Mouse (Mus musculus) bone marrow macrophage, adult 2 months (primary cell): ENCODE measurements around the gene Cacna2d3.

Experiments
- CTCF ChIP-seq: IDR thresholded peaks from 2 replicates; pipeline ENCODE4 v1.5.1; 2012; ENCODE audit warnings: low read depth, mild to moderate bottlenecking, low read length, moderate library complexity
- POLR2A ChIP-seq: IDR thresholded peaks from 2 replicates; pipeline ENCODE4 v1.6.1; 2012; ENCODE audit warnings: mild to moderate bottlenecking, low read depth, low read length, borderline replicate concordance

DNA sequence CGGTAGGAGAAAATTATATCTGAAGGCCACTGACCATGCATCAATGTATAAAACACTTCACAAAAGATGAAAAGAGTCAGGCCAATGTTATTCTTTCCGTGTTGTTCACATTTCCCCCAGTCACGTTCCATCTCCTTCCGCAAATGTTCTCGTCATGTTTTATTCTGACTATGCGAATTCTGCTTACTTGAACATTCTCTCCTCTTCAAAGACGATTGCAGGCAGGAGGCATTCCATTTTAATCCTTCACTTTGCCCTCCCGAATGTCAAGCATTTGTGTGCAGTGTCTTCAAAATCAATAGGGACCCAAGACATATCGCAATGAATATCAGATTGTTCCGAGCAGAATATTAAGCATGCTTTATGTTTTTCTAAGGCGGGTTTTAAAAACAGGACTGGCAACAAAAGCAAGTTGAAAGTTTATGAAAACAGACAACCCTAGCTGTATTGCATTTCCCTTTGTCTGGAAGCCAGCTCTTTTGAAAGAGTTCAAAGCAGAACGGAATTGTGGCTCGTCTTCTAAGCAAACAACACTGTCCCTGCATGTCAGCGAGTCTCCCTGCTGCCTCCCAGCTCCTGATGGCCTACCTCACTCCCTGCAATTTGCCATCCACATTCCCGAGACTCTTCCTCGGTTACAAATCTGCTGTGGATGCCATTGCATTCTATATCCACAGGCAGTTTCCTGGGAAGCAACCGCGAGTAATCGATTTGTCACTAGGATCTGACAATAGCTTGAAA is 492.5 kb downstream of the Cacna2d3 start:
- TF ChIP-seq POLR2A (no peak), CTCF (no peak)
